Mouse (Mus musculus) lung, adult 2 months (tissue): ENCODE measurements around the gene Ano9. TPM values are rescaled to one million over a fixed set of nuclear protein-coding genes. Genes with fewer than 3 reads are reported as not detected.
A peak's percentile ranks its signal among the peaks of the same experiment; 100 is the strongest.

Experiments
- DNase-seq: peaks from one replicate; pipeline ENCODE4 v3.0.0; 2022
- H3K4me1 ChIP-seq: fragments of 200-500 bp; 2 replicates; pipeline ENCODE4 v1.6.1; 2011; ENCODE audit warnings: low read length; ENCODE audit not compliant: control insufficient read depth, insufficient read depth
- H3K4me3 ChIP-seq: fragments of 200-500 bp; replicated peaks from 2 replicates; pipeline ENCODE3; 2011; ENCODE audit warnings: low read depth, mild to moderate bottlenecking, control low read depth, low read length; ENCODE audit errors: extremely low read depth
- CTCF ChIP-seq: fragments of 200-500 bp; IDR thresholded peaks from 2 replicates; pipeline ENCODE4 v1.5.1; 2011; ENCODE audit warnings: mild to moderate bottlenecking, low read length, control low read depth; ENCODE audit not compliant: insufficient read depth
- POLR2A ChIP-seq: fragments of 200-500 bp; IDR thresholded peaks from 2 replicates; pipeline ENCODE4 v1.6.1; 2011; ENCODE audit warnings: low read depth, mild to moderate bottlenecking, control low read depth, low read length, borderline replicate concordance; ENCODE audit errors: extremely low read depth
- WGBS: fragments of 180-500 bp; shearing (Covaris S2); methylation state at CpG from one replicate; pipeline ENCODE4 v1.1.7; 2018; 5-methylcytosine and 5-hydroxymethylcytosine counted together
- polyA plus RNA-seq: library from polyadenylated mRNA; depleted of rRNA; stranded (reverse); fragments of >200 nt; gene quantifications from 2 replicates; pipeline ENCODE4 v1.2.3, GENCODE M21; 2012

The Ano9 gene
- polyA plus RNA-seq, 1 experiment, result 10.7 TPM

- TF ChIP-seq CTCF (no peak), POLR2A (no peak)
- no peak for DNase-seq
- H3K4me3 ChIP-seq, result no peak overlapping the region
- no peaks in the 10 kb centered on the region for H3K4me1 ChIP-seq
- WGBS, result 76% methylated on average over 3 of the region's 3 CpGs
These were observed 3.0 kb upstream of the Ano9 start for GRCm38 (mm10) chr7:141120605-141121004.

GRCm38 (mm10) chr7:141119487-141119886 is 1.9 kb upstream of the Ano9 start:
- no peak overlapping the region for H3K4me3 ChIP-seq
- DNase-seq, result no peak
- no peak for TF ChIP-seq CTCF
- no peak for TF ChIP-seq POLR2A
- 78% methylated on average over 3 of the region's 3 CpGs for WGBS
- H3K4me1 ChIP-seq, result no peaks in the 10 kb centered on the region

- WGBS, result 91% methylated on average over 9 of the region's 9 CpGs
- no peak overlapping the region for H3K4me3 ChIP-seq
- no peaks in the 10 kb centered on the region for H3K4me1 ChIP-seq
- TF ChIP-seq CTCF (no peak), POLR2A (no peak)
- no peak for DNase-seq
These were observed 1.7 kb downstream of the Ano9 start for GRCm38 (mm10) chr7:141115874-141116273.

GRCm38 (mm10) chr7:141103161-141103560 is 14.4 kb downstream of the Ano9 start:
- DNase-seq, result no peak
- TF ChIP-seq POLR2A (no peak), CTCF (no peak)
- Histone ChIP-seq H3K4me1 (peaks cover 3% of the 10 kb centered on the region; the same call in 1 of the 2 replicates), H3K4me3 (no peak overlapping the region)
- 55% methylated on average over 3 of the region's 3 CpGs for WGBS

GRCm38 (mm10) chr7:141099911-141100691 is 17.5 kb downstream of the Ano9 start, which contains the start of gene Sigirr:
TSS of gene Sigirr (minus strand) at chr7:141100572.
- TF ChIP-seq POLR2A (peak; percentile 57; the same call in 1 of the 2 replicates), CTCF (no peak)
- 2% methylated on average over 56 of the region's 56 CpGs for WGBS
- Histone ChIP-seq H3K4me1 (peaks cover 10% of the 10 kb centered on the region), H3K4me3 (peak within 1 kb of the TSS; percentile 68)
- peak; percentile 66 for DNase-seq

GRCm38 (mm10) chr7:141097177-141097576 is 20.4 kb downstream of the Ano9 start:
- DNase-seq, result no peak
- WGBS, result 79% methylated on average over 5 of the region's 5 CpGs
- TF ChIP-seq CTCF (no peak), POLR2A (no peak)
- H3K4me3 ChIP-seq, result no peak overlapping the region
- peaks cover 10% of the 10 kb centered on the region for H3K4me1 ChIP-seq

GRCm38 (mm10) chr7:141096649-141097056 is 21.0 kb downstream of the Ano9 start:
- DNase-seq, result peak; percentile 53
- H3K4me3 ChIP-seq, result peak overlapping the region; percentile 65
- peaks cover 10% of the 10 kb centered on the region for H3K4me1 ChIP-seq
- WGBS, result 23% methylated on average over 6 of the region's 6 CpGs
- 0 out of 2 replicates have a peak, but pooled peaks have one; percentile 12 for TF ChIP-seq CTCF
- TF ChIP-seq POLR2A, result peak; percentile 46; the same call in 1 of the 2 replicates

- TF ChIP-seq POLR2A (no peak), CTCF (no peak)
- WGBS, result 56% methylated on average over 6 of the region's 6 CpGs
- Histone ChIP-seq H3K4me1 (peaks cover 10% of the 10 kb centered on the region), H3K4me3 (peak overlapping the region; percentile 65)
- DNase-seq, result no peak
These were observed 21.6 kb downstream of the Ano9 start for GRCm38 (mm10) chr7:141096021-141096420.

- 63% methylated on average over 15 of the region's 15 CpGs for WGBS
- Histone ChIP-seq H3K4me1 (peaks cover 10% of the 10 kb centered on the region), H3K4me3 (no peak overlapping the region)
- no peak for DNase-seq
- TF ChIP-seq CTCF (no peak), POLR2A (no peak)
These were observed 23.0 kb downstream of the Ano9 start for GRCm38 (mm10) chr7:141094487-141095205.
